Mouse (Mus musculus) E14TG2a.4 (cell line): ENCODE results near the gene Odc1.

Source experiments
- CTCF ChIP-seq: conservative IDR thresholded peaks from 2 replicates; pipeline ENCODE4 v1.5.1; 2014; ENCODE audit warnings: low read length
- NANOG ChIP-seq: IDR thresholded peaks from 2 replicates; pipeline ENCODE4 v1.6.1; 2014; ENCODE audit warnings: borderline replicate concordance, low read length, mixed read lengths
- POU5F1 ChIP-seq: IDR thresholded peaks from 2 replicates; pipeline ENCODE4 v1.6.1; 2014; ENCODE audit warnings: low read length, borderline replicate concordance

DNA sequence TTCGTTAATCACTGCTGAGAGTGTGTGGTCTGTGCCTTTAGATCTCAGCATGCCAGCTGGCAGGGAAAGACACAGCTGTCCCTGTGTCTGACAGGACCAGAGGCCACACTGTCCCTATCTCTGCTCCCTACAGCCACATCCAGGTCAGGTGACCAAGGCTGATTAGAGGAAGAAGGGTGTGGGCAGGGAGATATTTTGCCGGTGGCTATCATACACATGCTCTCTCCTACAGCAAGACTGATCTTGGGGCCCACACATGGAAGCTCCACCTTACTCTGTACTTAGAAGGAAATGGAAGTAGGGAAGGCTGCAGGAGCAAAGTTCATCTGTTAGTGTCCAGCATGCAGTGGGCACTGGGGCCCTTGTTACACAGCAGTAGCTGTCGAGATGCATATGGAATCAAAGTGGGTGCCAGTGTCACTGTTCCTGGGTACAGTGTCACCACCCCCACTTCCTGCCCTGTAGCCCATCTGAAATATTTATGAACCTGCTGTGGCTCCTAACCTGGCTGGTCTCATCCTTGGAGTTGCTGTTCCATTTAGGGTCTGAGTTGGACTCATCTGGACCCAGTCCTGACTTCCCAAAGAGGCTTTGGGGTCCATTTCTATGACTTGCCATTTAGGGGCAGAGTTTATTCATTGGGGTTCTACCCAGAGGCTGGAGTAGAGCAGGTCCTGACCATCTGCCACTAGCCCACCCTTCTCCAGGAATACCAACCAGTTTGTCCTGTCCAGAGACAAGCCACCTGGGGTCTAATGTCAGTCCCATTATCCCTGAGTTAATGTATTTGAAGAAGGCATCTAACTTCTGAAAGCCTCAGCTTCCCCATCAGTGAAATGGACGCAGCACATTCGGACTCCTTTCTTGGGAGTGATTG lies 38.2 kb upstream of the Odc1 start:
- TF ChIP-seq CTCF (no peak), POU5F1 (no peak), NANOG (no peak)
